Mouse (Mus musculus) kidney, embryonic 15.5 days (tissue): ENCODE measurements around the gene Otud6a. TPM values are rescaled to one million over a fixed set of nuclear protein-coding genes. Genes with fewer than 3 reads are reported as not detected.
"Not testable (repeated sequence)": the region's sequence is repeated elsewhere in the genome, so short reads cannot be mapped to it uniquely, and the experiment has no call there.

ENCODE experiments used
- ATAC-seq: fragments of 200-750 bp; cut with Nextera tagmentation; replicated peaks from 2 replicates; pipeline ENCODE4 v1.8.0; 2017; ENCODE audit warnings: moderate TSS enrichment; ENCODE audit not compliant: low FRiP score
- H3K27ac ChIP-seq: fragments of 300-500 bp; sonication (generic); 2 replicates; pipeline ENCODE4 v1.5.1; 2015; ENCODE audit warnings: mild to moderate bottlenecking, inconsistent platforms
- H3K27me3 ChIP-seq: fragments of 300-500 bp; sonication (generic); 2 replicates; pipeline ENCODE4 v1.6.1; 2015; ENCODE audit warnings: inconsistent platforms
- H3K36me3 ChIP-seq: fragments of 300-500 bp; sonication (generic); 2 replicates; pipeline ENCODE4 v1.6.1; 2015; ENCODE audit warnings: inconsistent platforms
- H3K4me1 ChIP-seq: fragments of 300-500 bp; sonication (generic); 2 replicates; pipeline ENCODE4 v1.6.1; 2015; ENCODE audit warnings: inconsistent platforms
- H3K4me2 ChIP-seq: fragments of 300-500 bp; sonication (generic); 2 replicates; pipeline ENCODE4 v1.6.1; 2015; ENCODE audit warnings: moderate library complexity, mild to moderate bottlenecking, inconsistent platforms
- H3K4me3 ChIP-seq: fragments of 300-500 bp; sonication (generic); replicated peaks from 2 replicates; pipeline ENCODE4 v1.5.1; 2015; ENCODE audit warnings: mild to moderate bottlenecking, inconsistent platforms
- H3K9ac ChIP-seq: fragments of 300-500 bp; sonication (generic); 2 replicates; pipeline ENCODE4 v1.6.1; 2015; ENCODE audit warnings: mild to moderate bottlenecking, inconsistent platforms
- H3K9me3 ChIP-seq: fragments of 300-500 bp; sonication (generic); replicated peaks from 2 replicates; pipeline ENCODE4 v1.6.1; 2016; ENCODE audit warnings: inconsistent platforms
- WGBS: fragments of 180-500 bp; shearing (Covaris S2); methylation state at CpG from one replicate; pipeline ENCODE4 v1.1.7; 2015; ENCODE audit warnings: mixed read lengths; 5-methylcytosine and 5-hydroxymethylcytosine counted together
- polyA plus RNA-seq: library from polyadenylated mRNA; unstranded; fragments of >200 nt; fragmentation: Nextera tagmentation; extraction: Ambion mirVana; gene quantifications from 2 replicates; pipeline ENCODE4 v1.2.1, GENCODE M21; 2015

Otud6a gene
- polyA plus RNA-seq = 0.19 TPM in 1 of 2 replicates, not detected in the other

DNA sequence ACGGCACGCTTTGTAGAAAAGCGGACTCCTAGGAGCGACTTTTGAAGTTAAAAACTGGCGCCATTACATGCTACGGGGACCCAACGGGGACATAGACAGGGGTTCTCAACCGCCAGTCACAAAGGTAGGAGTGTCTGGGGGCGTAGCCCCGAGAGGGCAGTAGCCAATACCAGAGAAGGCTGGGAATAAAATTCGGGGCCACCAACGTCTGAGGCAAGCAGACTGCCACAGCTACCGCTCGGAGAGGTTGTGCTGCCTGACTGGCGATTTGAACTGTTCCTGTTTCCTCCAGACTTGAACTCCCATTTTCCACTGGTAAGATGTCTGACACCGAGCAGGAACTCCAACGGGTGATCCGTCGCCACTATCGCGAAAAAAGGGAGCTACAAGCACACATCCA, at the start of gene Otud6a:
Otud6a (plus strand) TSS at position 321 of the 400 bp plus-strand sequence.
- no peak within 1 kb of the TSS for H3K27ac ChIP-seq
- H3K4me1 ChIP-seq = no peaks in the 10 kb centered on the region
- WGBS = 89% methylated on average over 21 of the region's 21 CpGs
- ATAC-seq = no peak
- no peaks in the 10 kb centered on the region for H3K36me3 ChIP-seq
- peaks cover 17% of the 10 kb centered on the region for H3K27me3 ChIP-seq
- no peaks in the 10 kb centered on the region for H3K9me3 ChIP-seq
- H3K4me3 ChIP-seq = no peak within 1 kb of the TSS
- H3K9ac ChIP-seq = no peak within 1 kb of the TSS
- no peak within 1 kb of the TSS for H3K4me2 ChIP-seq

DNA sequence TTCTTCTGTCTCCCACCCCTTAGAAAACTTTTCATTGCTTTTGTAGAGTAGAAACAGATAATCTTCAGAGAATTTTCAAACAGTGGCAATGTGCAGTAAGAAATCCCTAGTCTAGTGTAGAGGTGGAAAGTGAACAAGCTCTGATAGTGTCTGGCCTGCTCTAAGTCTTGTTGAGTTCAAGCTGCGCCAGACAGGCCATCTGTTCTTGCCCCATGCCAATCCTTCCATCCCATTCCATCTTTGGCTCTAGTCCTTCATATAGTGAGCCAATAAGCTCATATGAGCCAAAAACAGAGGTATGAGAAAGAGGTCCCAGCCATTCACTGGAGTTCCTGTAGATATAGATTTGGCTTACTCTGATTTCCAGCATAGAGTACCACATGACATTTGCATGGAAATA, 38.9 kb upstream of the Otud6a start:
- Histone ChIP-seq H3K4me1 (no peaks in the 10 kb centered on the region), H3K4me2 (no peak overlapping the region), H3K27ac (no peak overlapping the region), H3K27me3 (peaks cover 31% of the 10 kb centered on the region), H3K4me3 (no peak overlapping the region), H3K9me3 (no peaks in the 10 kb centered on the region), H3K36me3 (no peaks in the 10 kb centered on the region), H3K9ac (no peak overlapping the region)
- ATAC-seq = no peak
- WGBS = 96% methylated on average over 1 of the region's 1 CpGs

DNA sequence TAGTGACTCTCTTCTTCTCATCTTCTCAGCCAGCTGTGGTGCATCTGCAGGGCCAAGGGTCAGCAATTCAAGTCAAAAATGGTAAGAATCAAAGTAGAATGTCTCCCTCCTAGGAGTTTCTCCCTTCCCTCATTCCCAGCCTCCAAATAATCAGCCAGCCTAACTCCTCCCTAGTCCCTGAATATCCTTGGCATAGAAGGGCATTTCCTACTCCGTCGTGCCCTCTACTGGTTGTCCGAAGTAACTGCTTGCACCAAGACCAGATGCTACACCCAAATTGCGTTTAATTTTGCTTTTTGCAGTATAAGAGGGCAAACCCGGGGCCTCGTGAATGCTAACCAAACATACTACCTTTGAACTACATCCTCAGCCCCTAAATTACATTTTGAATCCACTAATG, 36.5 kb upstream of the Otud6a start:
- no peaks in the 10 kb centered on the region for H3K9me3 ChIP-seq
- H3K4me1 ChIP-seq = no peaks in the 10 kb centered on the region
- no peak overlapping the region for H3K9ac ChIP-seq
- WGBS = 32% methylated on average over 6 of the region's 6 CpGs
- H3K4me3 ChIP-seq = no peak overlapping the region
- no peak overlapping the region for H3K27ac ChIP-seq
- peaks cover 47% of the 10 kb centered on the region for H3K27me3 ChIP-seq
- no peaks in the 10 kb centered on the region for H3K36me3 ChIP-seq
- H3K4me2 ChIP-seq = no peak overlapping the region
- no peak for ATAC-seq

DNA sequence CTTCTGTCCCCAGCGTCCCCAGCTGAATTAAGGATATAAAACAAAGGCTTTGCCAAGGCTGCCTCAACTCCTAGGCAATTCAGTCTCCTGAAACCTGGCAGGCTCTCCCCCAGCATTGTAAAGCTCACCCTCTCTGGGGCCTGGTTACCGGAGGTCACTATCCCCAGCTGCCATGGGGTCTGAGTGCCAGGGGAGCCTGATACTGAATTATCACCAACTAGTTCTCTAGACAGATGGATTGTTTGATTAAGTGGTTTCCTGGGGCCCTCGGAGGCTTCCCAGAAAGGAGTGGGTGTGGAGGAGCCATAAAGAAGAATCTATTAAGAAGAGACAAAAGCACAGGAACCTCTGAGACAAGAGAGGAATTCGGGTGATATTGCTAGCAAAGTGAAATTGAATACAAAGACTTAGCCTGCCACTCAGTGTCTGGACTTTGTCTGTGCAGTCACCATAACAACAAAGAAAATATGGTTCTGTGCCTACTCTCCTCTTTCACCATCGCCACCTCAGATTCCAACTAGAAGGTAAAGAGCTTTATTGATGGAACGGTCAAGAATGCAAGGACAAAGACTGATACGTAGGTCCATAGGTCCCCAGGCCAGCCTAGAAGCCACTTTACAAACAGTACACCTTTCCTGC, 34.5 kb upstream of the Otud6a start:
- Histone ChIP-seq H3K4me3 (no peak overlapping the region), H3K36me3 (no peaks in the 10 kb centered on the region), H3K9ac (no peak overlapping the region), H3K4me2 (no peak overlapping the region), H3K9me3 (no peaks in the 10 kb centered on the region), H3K4me1 (no peaks in the 10 kb centered on the region), H3K27me3 (peaks cover 55% of the 10 kb centered on the region), H3K27ac (no peak overlapping the region)
- ATAC-seq = no peak
- 60% methylated on average over 7 of the region's 7 CpGs for WGBS

DNA sequence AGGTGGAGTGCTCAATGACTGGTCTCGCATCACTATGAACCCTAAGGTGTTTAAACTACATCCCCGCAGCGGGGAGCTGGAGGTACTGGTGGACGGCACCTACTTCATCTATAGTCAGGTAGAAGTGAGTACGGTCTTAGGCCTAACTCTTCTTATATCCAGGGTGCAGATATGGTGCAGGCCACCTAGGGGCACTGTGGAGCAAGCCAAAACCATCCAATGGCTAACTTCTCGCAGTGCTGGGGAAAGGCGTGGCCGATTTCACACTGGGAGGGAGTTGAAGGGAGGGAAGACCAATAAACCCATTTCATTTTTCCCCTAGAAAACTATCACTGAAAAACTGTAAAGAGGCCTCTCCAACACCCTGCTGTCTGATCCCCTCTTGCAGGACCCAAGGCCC, 33.8 kb upstream of the Otud6a start:
- Histone ChIP-seq H3K9me3 (no peaks in the 10 kb centered on the region), H3K4me2 (no peak overlapping the region), H3K4me3 (no peak overlapping the region), H3K36me3 (no peaks in the 10 kb centered on the region), H3K27ac (no peak overlapping the region), H3K27me3 (peaks cover 56% of the 10 kb centered on the region), H3K4me1 (no peaks in the 10 kb centered on the region), H3K9ac (no peak overlapping the region)
- no peak for ATAC-seq
- 82% methylated on average over 8 of the region's 8 CpGs for WGBS

DNA sequence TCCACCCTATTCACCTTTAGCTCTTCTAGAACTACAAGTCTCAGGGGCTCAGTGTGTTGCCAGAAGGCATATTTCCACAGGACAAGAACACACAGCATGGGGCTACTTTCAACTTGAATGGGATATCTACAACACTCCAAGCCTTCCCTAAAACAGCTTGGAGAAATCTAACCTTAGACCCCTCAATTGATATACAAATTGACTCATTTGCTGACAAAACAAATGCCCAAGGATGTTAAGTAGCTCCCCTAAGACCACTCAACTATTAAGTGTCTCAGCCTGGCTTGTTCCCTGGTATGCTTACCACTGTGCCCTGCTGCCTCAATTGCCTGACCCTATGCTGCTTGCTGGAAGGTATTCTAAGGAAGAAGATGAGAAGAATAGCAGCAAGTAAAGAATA, 27.9 kb upstream of the Otud6a start:
- Histone ChIP-seq H3K36me3 (no peaks in the 10 kb centered on the region), H3K4me2 (no peak overlapping the region), H3K4me3 (no peak overlapping the region), H3K27ac (no peak overlapping the region), H3K9me3 (no peaks in the 10 kb centered on the region), H3K9ac (no peak overlapping the region), H3K27me3 (peaks cover 34% of the 10 kb centered on the region), H3K4me1 (no peaks in the 10 kb centered on the region)
- ATAC-seq = no peak

DNA sequence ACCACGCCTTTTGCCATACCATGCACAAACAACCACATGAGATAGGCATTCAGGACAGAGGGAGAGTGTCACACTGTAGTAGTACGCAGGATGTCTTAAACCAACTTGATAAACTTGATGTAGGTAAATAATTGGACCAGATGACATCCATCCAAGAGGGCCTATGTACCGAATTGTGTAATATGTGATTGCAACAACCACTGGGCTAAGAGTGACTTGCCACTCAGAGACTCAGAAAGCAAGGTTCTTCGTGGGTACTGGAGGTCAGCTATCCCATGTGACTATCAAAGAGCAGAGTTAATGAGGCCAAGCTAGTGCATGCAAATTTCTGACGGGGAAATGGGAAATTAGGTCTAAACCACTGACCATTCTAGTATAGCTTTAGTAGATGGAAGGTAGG, 27.2 kb upstream of the Otud6a start:
- Histone ChIP-seq H3K4me2 (no peak overlapping the region), H3K36me3 (no peaks in the 10 kb centered on the region), H3K9me3 (no peaks in the 10 kb centered on the region), H3K4me1 (no peaks in the 10 kb centered on the region), H3K9ac (no peak overlapping the region), H3K27ac (no peak overlapping the region), H3K27me3 (peaks cover 32% of the 10 kb centered on the region), H3K4me3 (no peak overlapping the region)
- ATAC-seq = no peak
- 83% methylated on average over 5 of the region's 5 CpGs for WGBS

DNA sequence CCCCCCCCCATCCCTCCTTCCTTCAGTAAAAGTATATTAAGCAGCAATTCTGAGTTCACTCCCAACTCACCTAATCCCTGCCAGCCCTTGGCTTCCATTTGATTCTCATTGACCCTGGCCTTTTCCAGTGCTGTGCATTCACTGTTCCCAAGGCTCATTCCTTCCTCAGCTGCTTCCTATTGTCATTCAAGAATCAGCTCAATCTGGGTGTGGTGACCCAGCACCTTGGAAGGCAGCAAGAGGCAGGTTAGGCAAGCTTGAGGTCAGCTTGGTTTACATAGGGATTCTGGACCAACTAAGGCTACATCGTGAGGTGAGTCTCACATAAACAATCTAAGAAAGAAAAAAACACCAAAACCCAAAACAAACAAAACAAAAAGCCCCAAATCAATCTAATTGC, 19.6 kb upstream of the Otud6a start:
- no peak overlapping the region for H3K4me2 ChIP-seq
- ATAC-seq = no peak
- H3K27ac ChIP-seq = no peak overlapping the region
- 75% methylated on average over 1 of the region's 1 CpGs for WGBS
- no peak overlapping the region for H3K4me3 ChIP-seq
- no peaks in the 10 kb centered on the region for H3K36me3 ChIP-seq
- peaks cover 8% of the 10 kb centered on the region; the same call in 1 of the 2 replicates for H3K27me3 ChIP-seq
- H3K4me1 ChIP-seq = no peaks in the 10 kb centered on the region
- no peaks in the 10 kb centered on the region for H3K9me3 ChIP-seq
- H3K9ac ChIP-seq = no peak overlapping the region

DNA sequence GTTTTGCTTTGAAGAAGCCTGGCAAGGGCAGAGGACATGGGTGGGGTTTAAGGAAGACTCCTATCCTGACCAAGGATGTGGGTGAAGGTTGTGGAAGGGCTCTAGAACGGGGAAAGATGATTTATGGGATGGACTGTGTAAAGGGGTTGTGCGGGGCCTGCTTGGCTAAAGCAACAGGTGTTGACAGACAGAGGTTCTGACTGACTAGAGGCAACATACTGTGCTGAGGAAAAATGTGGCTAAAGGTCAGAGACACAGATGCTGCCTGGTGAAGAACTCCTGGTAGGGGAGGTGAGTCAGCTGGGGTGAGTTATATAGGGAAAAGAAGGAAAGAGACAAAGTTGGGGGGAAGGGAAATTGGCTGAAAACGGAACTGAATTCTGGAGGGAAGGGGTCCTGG, 3.5 kb downstream of the Otud6a start:
- Histone ChIP-seq H3K4me1 (no peaks in the 10 kb centered on the region), H3K36me3 (no peaks in the 10 kb centered on the region), H3K27me3 (peaks cover 37% of the 10 kb centered on the region), H3K27ac (no peak overlapping the region), H3K4me2 (no peak overlapping the region), H3K4me3 (no peak overlapping the region), H3K9me3 (no peaks in the 10 kb centered on the region), H3K9ac (no peak overlapping the region)
- ATAC-seq = no peak
- 54% methylated on average over 3 of the region's 3 CpGs for WGBS

DNA sequence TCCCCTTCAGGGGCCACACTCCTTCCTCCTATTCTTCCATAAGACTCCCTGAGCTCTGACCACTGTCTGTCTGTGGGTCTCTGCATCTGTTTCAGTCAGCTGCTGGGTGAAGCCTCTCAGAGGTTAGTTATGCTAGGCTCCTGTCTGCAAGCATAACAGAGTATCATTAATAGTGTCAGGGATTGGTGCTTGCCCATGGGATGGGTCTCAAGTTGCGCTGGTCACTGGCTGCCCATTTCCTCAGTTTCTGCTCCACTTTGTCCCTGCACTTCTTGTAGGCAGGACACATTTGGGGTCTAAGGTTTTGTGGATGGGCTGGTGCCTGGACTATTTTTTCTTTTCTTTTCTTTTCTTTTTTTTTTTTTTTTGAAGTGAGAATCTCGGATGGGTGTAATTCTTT, 13.8 kb downstream of the Otud6a start, which contains the start of gene Awat2:
Awat2 (minus strand) TSS at position 101 of the 400 bp plus-strand sequence.
- ATAC-seq, H3K4me1 ChIP-seq, H3K36me3 ChIP-seq, H3K9me3 ChIP-seq, H3K4me2 ChIP-seq, H3K27ac ChIP-seq, H3K4me3 ChIP-seq, H3K9ac ChIP-seq: not testable (repeated sequence)
- 81% methylated on average over 2 of the region's 2 CpGs for WGBS
- H3K27me3 ChIP-seq = peaks cover 28% of the 10 kb centered on the region

DNA sequence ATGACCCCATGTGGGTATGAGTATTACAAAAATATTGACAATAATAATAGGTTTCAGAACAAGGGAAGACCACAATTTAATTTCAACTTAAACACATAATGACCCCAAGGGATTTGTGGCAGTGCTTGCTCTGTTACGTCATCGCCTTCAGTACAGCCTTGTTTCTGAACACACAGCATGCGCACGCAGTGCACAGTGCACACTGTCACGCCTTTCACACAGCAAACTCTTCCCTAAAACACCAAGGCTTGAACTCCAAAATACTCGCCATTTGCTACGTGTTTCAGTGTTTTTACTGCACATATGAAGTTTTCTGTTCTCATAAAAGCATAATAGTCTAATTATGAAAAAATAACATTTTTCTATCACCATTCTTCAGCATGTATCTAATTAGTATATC, 14.7 kb downstream of the Otud6a start:
- 94% methylated on average over 7 of the region's 7 CpGs for WGBS
- no peak for ATAC-seq
- no peak overlapping the region for H3K9ac ChIP-seq
- H3K9me3 ChIP-seq = no peaks in the 10 kb centered on the region
- H3K27ac ChIP-seq = no peak overlapping the region
- H3K4me3 ChIP-seq = no peak overlapping the region
- peaks cover 29% of the 10 kb centered on the region for H3K27me3 ChIP-seq
- no peaks in the 10 kb centered on the region for H3K4me1 ChIP-seq
- no peaks in the 10 kb centered on the region for H3K36me3 ChIP-seq
- H3K4me2 ChIP-seq = no peak overlapping the region

DNA sequence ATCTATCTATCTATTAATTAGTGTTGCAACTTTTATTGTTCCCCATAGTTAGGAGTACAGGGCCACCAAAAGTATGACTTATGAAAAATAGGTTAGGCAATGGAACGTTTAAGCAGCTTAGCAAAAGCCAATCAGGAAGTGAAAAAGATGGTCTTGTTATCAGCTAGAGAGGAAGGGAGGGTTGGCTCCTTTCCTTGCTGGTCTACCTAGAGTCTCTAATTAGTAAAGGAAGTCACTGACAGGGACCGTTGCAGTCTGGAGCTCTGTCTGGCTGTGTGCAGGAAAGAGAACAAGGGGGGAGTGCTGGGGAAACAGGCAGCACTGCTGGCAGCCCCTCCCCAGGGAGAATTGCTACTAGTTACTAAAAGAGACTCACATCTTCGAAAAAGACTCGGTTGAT, 39.2 kb downstream of the Otud6a start:
- no peak for ATAC-seq
- H3K4me3 ChIP-seq = no peak overlapping the region
- no peaks in the 10 kb centered on the region for H3K9me3 ChIP-seq
- H3K9ac ChIP-seq = no peak overlapping the region
- H3K27me3 ChIP-seq = peaks cover 45% of the 10 kb centered on the region
- H3K27ac ChIP-seq = no peak overlapping the region
- no peak overlapping the region for H3K4me2 ChIP-seq
- WGBS = 57% methylated on average over 4 of the region's 4 CpGs
- H3K36me3 ChIP-seq = no peaks in the 10 kb centered on the region
- no peaks in the 10 kb centered on the region for H3K4me1 ChIP-seq

DNA sequence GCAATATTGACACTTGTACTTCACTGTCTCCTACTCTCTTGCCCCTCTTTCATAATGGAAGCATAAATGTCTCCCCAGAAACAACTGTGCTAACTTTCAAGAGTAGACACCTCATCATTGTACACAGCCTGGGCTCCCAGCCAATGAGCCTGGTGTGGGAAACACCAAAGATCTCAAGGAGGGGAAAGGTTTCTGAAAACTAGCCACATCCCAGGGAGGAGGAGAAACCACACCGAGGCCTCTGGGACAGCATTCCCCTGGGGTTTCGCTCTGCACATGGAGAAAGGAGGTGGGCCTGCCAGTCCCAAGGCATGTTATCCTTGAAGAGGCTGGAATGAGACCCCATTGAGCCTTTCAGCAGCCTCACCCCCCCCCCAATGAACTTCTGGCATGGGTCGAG, 41.3 kb downstream of the Otud6a start:
- Histone ChIP-seq H3K9ac (no peak overlapping the region), H3K9me3 (no peaks in the 10 kb centered on the region), H3K4me1 (no peaks in the 10 kb centered on the region), H3K4me3 (no peak overlapping the region), H3K27me3 (peaks cover 60% of the 10 kb centered on the region), H3K4me2 (no peak overlapping the region), H3K27ac (no peak overlapping the region), H3K36me3 (no peaks in the 10 kb centered on the region)
- 70% methylated on average over 3 of the region's 3 CpGs for WGBS
- no peak for ATAC-seq
